Mouse (Mus musculus) bone marrow macrophage, adult 2 months (primary cell): ENCODE data around the gene Bag6.

Source experiments
- CTCF ChIP-seq: IDR thresholded peaks from 2 replicates; pipeline ENCODE4 v1.5.1; 2012; ENCODE audit warnings: low read depth, mild to moderate bottlenecking, low read length, moderate library complexity
- POLR2A ChIP-seq: IDR thresholded peaks from 2 replicates; pipeline ENCODE4 v1.6.1; 2012; ENCODE audit warnings: mild to moderate bottlenecking, low read depth, low read length, borderline replicate concordance

DNA sequence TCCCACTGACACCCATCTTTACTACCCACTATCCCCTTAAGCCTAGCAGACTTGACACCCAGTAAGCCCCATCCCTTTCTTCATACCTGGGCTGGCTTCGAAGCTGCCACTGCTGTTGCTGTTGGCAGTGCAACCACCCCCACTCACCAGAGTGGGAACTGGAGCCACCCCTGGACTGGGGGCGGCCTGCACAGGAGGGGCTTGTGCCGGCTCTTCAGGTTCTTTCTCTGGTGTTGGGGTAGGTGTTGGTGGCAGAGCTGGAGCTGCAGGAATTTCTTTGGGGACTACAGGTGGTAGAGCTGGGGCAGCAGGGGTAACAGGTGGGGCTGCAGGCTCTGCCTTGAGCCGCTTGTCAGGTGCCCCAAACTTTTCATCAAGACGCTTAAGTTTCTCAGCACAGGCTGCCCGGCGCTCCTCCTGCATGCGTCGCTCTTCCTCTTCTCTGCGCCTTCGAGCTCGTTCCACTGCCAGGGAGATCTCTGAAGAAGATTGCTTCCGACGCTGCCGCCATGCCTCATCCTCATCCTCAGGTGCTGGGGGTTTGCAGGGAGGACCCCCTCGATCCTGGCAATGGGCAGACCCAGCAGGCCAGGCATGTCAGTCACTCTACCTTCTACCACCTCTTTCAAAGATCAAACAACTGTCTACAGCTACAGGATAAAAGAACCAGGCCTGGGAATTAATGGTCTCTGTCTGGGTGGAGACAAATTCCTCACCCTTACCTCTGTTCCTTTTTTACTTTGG is 24.0 kb downstream of the Bag6 start:
- no peak for TF ChIP-seq CTCF
- TF ChIP-seq POLR2A = no peak
